Mouse (Mus musculus) ovary, postnatal 10 days (tissue): ENCODE results near the gene 3110040M04Rik.
"Not testable (repeated sequence)": the region's sequence is repeated elsewhere in the genome, so short reads cannot be mapped to it uniquely, and the experiment has no call there.

ENCODE experiments used
- DNase-seq: peaks from one replicate; pipeline ENCODE4 v3.0.0; 2022; ENCODE audit warnings: low spot score

The 3110040M04Rik gene

GRCm38 (mm10) chr1:151203818-151204217 lies at the start of gene 3110040M04Rik:
TSS of gene 3110040M04Rik (plus strand) at chr1:151204121.
- DNase-seq: not testable (repeated sequence)

- DNase-seq: not testable (repeated sequence)
Measured at GRCm38 (mm10) chr1:151154131-151154530, 49.8 kb upstream of the 3110040M04Rik start.

DNA sequence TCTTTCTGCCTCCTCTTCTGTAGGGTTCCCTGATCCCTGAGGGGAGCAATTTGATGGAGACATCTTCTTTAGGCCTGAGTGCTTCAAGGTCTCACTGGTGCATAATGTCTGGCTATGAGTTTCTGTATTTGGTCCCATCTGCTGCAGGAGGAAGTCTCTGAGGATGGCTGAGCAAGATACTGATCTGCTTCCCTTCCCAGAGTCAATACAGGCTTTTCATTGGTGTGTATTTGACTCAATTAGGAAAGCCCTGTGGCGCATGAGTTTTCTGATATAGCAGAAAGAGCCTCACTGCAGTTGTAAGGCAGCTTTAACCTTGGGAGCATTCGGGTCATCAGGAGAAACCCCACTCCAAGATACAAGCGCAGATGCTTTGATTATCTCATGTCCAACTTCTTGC lies 47.8 kb upstream of the 3110040M04Rik start:
- DNase-seq: no peak

- DNase-seq: no peak
Measured at GRCm38 (mm10) chr1:151156777-151157632, 46.9 kb upstream of the 3110040M04Rik start.

- no peak for DNase-seq
Measured at GRCm38 (mm10) chr1:151157963-151158856, 45.7 kb upstream of the 3110040M04Rik start.

DNA sequence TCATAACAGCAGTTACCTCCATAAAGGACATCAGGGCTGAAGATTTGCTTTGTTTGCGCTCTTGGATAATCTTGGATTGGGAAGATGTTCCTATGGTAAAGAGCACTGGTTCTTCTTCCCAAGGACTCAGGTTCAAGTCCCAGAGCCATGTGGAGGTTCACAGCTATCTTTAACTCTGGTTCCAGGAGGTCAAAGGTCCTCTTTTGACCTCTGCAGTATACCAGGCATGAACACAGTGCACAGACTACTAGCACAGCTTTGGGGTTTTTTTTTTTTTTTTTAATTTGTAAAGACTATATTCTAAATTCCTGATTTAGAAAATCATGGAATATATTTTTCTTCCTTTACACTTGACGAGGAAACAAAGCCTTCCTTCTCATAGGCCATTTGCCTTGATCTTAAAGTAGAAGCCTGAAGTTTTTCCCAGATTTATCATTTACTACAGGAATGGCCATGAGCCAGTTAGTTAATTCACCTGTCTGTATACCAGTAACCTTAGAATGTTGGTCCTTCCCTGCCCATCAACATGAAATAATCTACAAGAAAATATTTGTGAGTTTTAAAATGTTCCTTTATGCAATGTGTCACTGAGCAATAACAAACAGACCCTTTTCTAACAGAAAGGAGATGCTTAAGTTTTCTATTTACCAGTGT lies 44.9 kb upstream of the 3110040M04Rik start:
- DNase-seq: no peak

DNA sequence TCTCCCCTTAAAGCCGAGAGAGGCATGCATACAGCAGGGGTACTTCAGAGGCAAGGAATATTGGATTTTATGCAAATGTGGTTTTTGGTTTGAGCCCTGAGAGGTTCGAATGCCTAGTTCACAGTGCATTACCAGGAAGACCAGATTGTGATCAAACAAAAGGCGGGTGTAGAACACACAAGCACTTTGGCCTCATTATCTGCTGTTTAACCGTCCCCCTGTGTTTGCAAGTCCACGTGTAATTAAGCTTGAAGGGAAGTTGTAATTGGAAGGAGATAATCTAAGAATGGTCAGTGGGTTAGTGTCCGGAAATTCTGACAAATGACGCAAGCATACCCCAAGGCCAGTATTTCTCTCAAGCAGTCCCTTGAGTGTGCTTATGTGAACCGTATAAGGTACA lies 37.9 kb upstream of the 3110040M04Rik start:
- no peak for DNase-seq

DNA sequence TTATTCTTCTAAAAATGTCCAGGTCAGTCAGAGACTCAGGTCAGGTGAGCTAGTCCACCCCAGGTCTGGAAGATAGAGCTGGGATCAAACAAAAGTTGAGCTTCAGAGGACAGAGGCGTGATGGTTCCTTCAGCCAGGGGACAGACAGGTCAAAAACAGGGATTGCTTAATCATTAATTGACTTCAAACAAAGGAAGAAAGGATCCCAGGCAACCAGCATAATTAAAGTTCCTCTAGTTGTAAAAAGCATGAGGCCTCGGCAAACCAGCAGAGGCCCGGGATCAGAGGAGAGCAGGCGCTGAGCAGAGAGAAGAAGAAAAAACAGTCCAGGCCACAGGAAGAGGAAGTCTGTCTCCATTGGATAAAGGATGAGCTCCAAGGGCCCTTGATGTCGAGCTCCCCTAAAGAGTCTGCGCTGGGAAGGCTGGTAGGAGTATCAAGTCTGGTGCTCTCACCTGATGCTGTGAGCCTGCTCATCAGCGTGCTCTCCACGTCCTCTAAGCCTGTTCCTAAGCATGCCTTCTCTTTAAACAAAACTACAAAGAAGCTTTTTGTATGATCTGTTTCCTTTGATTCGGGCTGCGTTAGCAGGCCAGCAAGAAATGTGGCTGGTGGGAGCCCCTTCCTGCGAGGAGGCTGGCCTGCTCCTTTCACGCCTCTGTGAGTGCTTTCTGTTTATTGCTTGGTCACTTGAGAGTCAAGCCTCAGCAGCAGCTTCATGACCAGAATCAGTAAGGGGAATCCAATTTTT lies 36.4 kb upstream of the 3110040M04Rik start:
- no peak for DNase-seq

DNA sequence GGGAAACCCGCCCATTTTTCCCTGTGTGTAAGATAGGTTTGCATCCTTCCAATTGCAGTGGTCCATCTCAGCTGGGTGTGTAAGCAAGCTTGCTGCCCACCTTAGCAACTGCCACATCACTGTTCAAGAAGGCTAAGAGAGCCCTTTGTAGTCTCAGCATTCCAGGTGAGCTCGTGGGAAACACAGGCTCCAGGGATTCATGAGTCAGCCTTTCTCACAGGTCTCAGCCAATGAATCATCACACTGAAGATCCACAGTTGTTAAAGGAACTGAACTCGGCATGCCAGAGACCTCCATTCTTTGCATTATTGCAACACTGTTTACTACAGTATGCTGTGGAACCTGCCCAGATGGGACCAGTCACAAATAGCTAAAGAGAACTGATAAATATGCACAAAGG lies 35.3 kb upstream of the 3110040M04Rik start:
- no peak for DNase-seq

- no peak for DNase-seq
Measured at GRCm38 (mm10) chr1:151171572-151172461, 32.1 kb upstream of the 3110040M04Rik start.

DNA sequence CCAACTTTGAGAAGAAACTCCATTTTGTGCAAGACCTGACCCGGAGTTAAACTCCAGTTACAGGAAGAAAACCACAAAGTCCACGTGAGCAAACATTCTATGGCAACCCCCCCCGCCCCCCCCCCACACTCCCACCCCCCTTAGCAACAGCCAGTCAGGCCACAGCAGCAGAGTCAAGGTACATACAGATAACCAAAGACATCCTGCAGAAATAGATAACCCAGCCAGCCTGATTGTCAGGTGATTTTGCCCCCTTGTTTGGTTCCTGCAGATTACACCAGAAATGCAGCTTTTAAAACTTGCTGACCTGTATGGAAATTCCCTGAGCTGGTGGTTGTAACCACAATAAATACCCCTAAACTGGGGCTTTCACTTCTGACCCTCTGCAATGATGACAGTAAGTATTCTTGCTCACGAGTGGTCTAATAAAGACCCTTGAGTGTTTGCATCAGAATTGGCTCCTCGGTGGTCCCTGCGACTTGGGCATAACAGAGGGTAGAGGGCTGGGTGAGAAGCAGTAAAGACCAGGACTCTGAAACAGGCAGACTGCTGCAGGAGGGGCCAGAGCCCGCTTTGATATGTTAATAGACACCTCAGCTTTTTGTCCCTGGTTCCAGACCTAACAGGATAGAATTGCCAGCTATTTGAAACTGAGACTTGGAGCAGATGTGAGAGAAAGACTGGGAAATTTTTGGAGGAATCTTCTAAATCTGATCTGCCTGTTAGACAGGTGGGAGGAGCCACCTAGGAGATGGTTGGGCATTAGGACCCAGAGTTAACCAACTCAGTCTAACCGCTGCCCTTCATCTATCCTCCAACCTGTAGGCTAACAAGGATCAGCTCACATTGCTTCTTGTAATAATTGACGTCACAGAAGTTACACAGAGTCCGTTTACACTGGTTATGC lies 26.6 kb upstream of the 3110040M04Rik start:
- no peak for DNase-seq

- no peak for DNase-seq
Measured at GRCm38 (mm10) chr1:151177937-151178271, 26.0 kb upstream of the 3110040M04Rik start.

GRCm38 (mm10) chr1:151178505-151179083 lies 25.3 kb upstream of the 3110040M04Rik start:
- DNase-seq: no peak

DNA sequence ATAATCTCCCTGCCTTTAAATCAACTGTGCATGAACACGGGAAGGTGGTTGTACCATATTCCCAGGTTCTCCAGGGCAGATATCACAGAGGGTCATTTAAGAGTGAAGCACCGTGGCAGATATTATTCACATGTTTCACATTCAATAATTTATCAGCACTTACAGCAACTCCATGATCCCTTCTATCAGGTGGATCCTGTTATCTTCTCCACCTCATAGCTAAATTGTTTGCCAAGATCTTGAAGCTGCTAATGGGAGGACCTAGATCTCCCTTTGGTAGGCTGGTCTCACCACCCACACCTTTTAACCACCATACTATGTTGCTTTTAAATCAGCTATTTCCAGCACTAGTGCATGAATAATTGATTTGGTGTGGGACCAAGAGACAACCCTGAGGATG lies 23.8 kb upstream of the 3110040M04Rik start:
- DNase-seq: no peak

GRCm38 (mm10) chr1:151182266-151182665 lies 21.7 kb upstream of the 3110040M04Rik start, which contains the start of gene Gm47985:
TSS of gene Gm47985 (plus strand) at chr1:151182537.
- DNase-seq: not testable (repeated sequence)

DNA sequence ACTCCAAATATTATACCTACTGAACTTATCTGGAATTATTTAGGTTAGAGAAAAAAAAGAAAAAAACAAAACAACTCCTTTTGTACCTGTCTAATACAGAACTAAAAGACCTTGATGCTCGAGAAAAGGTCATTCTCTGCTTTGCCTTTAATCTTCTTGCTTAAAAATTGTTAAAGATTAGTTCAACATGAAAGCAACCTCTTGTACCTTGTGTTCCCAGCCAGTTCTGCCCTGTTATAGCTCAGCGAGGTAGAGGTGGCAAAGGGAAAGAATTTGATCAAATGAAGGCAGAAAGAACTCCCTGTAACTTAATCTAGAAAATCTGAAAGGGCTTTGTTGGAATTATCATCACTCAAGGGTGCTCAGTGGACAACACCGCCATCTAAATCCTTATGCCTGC lies 17.7 kb upstream of the 3110040M04Rik start:
- DNase-seq: not testable (repeated sequence)

DNA sequence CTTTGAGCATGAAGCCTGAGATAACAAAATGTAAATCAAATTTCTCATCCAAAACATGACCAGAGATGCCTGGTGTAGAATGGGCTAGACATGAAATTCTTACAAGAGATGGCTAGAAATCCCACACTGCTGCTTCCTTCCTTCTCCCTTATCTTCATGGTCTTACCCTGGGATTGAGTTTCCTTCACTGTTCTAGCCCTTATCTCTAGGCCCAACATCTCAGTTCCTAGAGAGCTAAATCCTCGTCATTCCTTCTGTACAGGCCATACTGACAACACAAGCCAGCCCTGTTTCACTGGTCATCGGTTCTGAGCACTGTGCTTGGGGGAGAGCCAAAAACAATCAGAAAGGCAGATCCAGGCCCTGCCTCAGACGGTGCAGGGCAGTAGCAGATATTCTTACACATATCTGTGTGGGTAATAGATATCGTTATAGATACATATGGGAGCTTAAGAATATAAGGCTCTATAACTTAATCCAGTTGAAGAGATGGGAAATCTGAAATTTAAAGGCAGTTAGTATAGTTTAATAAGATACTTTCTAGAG lies 17.0 kb upstream of the 3110040M04Rik start:
- not testable (repeated sequence) for DNase-seq

DNA sequence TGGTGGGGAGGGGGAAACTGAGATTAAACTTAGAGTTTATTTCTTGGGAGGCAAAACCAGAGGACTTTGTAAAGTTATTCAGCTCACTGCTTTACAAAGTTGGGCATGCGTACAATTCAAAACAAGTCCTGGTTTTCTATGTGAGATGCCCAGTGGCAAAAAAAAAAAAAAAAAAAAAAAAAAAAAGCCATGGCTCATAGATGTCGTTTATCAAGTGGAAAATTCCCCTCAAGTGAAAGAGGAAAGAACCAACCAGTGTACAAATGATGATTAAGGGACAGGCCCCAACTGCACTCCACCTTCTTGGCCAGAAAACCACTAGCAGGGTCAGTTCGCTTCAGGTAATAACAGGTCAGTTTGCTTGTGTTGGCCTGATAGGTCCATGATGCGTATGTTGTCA lies 15.5 kb upstream of the 3110040M04Rik start:
- DNase-seq: no peak

GRCm38 (mm10) chr1:151192075-151192474 lies 11.8 kb upstream of the 3110040M04Rik start, which contains the start of gene Gm8947:
TSS of gene Gm8947 (plus strand) at chr1:151192376.
- DNase-seq: not testable (repeated sequence)
